Mouse (Mus musculus): Measurements from ENCODE around the gene Pakap. TPM values are rescaled to one million over a fixed set of nuclear protein-coding genes. Genes with fewer than 3 reads are reported as not detected.

Pakap gene
- 0.34 TPM for polyA plus RNA-seq (2014; fragmentation: Illumina TruSeq; extraction: RNeasy Lipid Tissue Mini Kit (QIAGEN cat#74804))

DNA sequence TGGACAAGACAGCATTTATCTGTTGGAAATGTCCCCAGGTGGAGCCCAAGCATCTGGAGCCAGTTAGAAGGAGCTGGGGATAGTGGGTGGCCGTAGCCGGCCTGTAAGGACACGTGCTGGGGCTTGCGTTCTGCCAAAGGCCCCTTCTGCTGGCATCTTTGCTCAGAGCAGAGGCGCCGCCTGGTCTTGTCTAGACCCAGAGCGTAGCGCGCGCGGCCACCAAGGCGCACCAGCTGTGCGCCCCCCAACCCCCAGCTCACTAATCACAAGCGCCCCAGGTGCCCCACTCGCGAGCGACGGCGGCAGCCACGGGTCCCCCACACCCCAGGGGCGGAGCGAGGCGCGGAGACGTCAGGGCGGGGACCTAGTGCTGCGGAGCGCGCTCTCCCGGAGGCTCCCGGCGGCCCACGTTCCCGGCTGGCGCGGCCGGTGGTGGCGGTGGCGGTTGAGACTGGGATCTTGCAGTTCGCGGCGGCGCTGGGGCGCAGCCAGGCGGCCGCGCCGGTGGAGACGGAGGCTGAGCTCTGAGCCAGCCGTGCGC lies at the start of gene Pakap:
Pakap (plus strand) TSS at position 514 of the 541 bp plus-strand sequence.

DNA sequence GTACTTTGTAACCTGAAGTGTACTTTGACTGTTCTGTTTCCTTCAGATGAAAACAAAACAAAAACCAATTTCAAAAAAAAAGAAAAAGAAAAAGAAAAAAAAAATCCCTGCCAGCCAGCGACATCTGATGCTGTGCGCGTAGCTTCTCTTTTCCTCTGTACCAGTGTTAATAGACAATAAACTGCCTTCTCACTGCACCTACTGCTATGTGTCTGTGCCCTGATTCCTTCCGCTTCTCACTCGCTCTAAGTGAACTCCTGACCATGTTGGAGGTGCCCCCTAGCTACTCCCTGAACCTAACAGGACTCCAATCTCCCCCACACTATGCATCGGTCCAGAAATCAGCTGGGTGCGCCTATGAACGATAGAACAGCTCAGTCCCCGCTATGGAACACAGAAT lies 149.4 kb downstream of the Pakap start, which contains the start of gene Akap2:
Akap2 (plus strand) TSS at position 304 of the 400 bp plus-strand sequence.

DNA sequence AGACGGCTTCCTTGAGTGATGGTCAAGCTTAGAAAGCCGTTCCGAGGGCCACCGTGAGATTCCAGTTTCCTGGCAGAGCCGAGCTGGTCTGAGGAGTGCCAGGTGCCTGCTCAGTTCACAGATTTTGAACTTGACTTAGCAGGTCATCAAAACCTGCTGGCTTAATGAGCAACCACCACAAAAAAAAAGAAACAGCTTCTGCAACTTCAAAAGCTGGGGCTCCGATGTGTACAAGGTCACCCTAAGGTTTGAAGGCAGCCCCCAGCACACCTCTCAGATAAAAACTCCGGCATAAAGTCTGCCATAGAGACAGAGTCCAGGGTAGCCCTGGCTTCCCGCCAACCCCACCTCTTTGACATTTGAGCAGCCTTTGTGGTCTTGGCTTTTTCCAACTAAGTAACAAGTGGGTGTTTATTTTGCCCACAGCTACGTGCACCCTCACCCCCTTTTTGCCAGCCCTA lies 348.3 kb downstream of the Pakap start, which contains the start of gene D630039A03Rik:
D630039A03Rik (minus strand) TSS at position 97 of the 461 bp plus-strand sequence.

Other genes with a start within 250 kb of the Pakap start
- gene Palm2, start 133.9 kb upstream of the Pakap start, polyA plus RNA-seq (2014; fragmentation: Illumina TruSeq; extraction: RNeasy Lipid Tissue Mini Kit (QIAGEN cat#74804)): 4.8 TPM
- gene Akap2, start 149.5 kb downstream of the Pakap start, polyA plus RNA-seq (2014; fragmentation: Illumina TruSeq; extraction: RNeasy Lipid Tissue Mini Kit (QIAGEN cat#74804)): 112 TPM